Mouse (Mus musculus) WW6 (cell line): ENCODE data around the gene Tlr12.
"Not testable (repeated sequence)": the region's sequence is repeated elsewhere in the genome, so short reads cannot be mapped to it uniquely, and the experiment has no call there.

Experiments used
- DNase-seq: peaks from one replicate; pipeline ENCODE4 v3.0.0-alpha.2; 2013; ENCODE audit warnings: low read depth, low spot score

Tlr12 gene

DNA sequence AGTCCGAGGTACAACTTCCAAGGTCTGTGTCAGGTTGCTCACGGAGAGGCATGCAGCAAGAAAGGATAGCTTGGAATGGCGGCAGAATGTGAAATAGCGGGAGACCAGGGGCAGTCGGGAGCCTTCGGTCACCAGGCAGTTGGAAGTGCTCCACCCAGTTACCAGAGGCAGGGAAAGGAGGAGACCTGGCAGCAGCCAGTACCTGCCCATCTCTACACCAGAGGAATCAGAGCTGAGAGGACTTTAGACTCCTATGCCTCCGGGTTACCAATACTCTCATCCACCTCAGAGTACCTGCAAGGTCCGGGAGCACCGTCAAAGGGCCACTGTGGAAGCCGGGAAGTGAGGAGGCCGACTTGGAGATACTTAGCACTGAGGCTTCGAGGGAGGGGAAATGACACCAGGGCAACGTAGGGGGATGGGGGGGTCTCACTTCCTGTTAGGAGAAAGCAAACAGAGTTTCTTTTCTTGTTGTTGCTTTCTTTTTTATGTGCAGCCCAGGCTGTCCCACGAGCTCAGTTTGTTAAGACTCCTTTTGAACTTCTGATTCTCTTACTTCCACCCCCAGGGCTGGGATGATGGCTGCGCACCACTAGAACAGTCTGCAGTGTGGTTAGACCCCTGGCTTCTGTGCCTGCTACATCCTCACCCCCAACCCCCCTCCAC is at the start of gene Tlr12:
Gene Tlr12 (minus strand): TSS at position 374 of the 666 bp plus-strand sequence.
- no peak for DNase-seq

DNA sequence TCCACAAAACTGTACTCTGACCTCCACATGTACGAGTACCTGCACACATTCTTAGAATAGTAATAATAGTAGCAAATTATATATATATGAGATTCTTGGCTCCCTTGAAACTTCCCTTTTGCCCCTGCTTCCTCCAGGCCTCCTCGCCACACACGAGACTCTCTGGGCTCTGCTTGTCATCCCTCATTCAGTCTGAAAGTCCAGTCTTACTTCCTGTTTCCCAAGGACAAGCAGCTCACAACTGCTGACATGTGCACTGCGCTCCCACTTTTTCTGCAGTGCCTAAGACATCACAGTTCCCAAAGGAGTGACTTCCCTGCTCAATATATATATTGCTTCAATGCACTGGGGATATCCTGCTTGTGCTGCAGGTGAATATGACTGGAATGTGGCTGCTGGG is 48.8 kb upstream of the Tlr12 start:
- DNase-seq = not testable (repeated sequence)

DNA sequence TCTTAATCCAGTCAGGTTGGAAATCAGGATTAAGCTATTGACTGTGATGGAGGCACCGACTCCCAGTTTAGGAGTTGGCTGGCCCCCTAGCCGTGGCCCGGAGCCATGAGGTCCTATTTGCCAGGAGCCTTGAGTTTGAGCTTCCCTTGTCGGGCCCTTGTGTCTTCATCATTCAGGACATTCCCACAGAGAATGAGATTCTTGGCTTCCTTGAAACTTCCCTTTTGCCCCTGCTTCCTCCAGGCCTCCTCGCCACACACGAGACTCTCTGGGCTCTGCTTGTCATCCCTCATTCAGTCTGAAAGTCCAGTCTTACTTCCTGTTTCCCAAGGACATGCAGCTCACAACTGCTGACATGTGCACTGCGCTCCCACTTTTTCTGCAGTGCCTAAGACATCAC is 47.9 kb upstream of the Tlr12 start:
- not testable (repeated sequence) for DNase-seq

DNA sequence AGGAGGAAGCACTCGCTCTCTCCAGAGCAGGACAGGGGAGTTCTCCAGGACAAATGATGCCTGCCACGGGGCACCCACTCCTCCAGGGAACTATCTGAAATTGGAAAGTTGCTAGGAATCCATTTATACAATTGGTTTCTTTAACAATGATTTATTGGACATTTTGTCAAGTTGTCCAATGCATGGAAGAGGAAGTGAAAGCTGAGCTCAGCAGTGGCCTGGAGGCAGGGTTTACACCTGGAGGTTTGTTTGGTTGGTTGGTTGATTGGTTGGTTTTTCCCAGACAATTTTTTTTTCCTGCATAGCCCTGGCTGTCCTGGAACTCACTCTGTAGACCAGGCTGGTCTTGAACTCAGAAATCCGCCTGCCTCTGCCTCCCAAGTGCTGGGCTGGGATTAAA is 45.6 kb upstream of the Tlr12 start:
- no peak for DNase-seq

DNA sequence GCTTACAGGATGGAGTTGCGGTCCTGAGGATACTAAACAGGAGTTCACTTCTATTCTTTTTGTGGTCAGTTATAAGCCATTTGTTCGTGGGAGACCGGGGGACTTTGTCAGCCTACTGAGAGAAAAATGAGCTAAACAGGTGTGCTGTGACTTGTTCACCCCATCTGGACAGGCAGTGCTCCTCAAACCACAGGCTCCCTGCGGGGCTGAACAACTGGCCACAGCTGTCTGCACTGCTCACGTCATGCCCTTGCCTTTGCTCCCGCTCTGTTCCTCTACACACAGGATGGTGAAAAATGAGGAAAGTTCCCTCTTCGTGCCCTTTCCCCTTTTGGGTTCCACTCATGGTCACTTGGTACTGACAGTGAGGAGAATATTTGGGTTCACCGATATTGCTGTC is 42.6 kb upstream of the Tlr12 start:
- no peak for DNase-seq

DNA sequence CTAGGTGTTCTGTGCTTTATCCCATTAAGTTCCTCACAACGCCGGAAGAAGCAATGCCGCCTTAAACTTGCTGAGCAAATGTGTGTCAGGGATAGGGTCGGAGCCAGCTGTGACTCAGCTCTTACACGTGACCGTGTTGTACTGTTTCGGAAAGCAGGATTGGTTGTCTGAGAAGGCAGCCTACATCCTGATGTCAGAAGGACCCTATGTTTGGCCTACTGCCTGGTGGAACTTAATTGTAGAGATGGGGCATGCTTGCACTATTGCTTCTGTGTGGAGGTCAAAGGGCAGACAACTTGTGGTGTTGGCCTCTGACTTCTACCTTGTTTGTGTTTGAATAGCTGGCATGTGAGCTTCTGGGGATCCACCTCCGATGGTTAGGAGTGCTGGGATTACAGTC is 41.8 kb upstream of the Tlr12 start:
- DNase-seq = no peak

DNA sequence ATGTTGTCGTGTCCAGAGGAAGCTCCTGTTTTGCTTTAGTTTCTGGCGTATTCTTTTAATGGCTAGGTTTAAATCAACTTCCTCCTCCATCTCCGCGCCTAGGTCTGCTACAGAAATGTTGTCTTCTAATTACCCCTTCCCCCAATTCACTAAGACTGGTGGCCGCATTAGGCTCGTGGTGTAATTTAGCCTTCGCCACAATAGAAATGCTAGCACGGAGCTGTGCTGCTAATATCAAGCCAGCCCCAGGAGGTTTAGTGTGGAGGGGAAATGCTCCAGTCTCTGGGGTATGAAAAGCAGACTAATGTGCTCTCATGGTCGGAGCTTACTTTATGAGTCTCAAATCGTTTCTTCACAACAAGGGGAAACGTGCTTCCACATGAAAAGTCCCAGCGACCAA is 37.0 kb upstream of the Tlr12 start:
- DNase-seq = no peak

DNA sequence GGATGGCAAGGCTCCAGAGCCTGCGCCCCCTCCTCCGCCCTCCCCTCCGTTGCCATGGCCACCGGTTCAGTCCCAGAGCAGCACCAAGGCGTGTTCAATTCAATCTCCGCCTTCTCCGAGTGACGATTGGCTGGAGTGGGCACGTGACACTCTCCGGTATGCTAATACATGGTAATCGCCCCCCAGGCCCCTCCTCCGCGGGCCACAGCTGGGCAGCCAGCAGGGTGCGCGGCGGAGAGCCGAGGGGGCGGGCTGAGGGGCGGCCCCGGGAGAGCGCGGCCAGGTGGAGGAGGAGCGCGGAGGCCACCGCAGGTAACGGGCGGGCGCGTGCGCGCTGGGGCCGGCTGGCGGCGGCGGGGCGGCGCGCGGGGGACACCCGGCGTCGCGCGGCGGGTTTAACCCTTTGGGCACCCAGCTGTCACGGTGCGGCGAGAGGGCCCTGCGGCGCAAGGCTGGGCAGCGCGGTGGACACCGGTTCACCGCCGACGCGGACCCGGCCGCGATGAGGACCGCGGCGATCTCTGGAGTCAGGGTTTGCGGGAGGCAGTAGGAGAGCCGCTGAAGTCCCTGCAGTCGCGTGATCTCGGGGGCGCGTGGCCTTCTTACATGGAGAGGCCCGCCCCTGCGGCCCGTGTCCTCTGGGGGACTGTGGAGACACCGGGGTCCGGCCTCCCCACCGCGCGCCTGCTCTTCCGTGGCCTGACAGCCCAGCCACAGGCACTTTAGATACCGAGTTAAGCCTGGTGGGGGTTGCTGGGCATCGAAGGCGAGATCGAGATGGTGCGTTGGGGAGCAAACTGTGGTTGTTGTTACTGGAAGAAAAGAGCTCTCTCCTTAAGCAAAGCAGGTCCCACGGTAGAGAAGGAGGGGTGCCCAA is 36.3 kb upstream of the Tlr12 start, which contains the start of gene Phc2:
Gene Phc2 (plus strand): TSS at position 198 of the 877 bp plus-strand sequence.
- DNase-seq = peak; percentile 83

DNA sequence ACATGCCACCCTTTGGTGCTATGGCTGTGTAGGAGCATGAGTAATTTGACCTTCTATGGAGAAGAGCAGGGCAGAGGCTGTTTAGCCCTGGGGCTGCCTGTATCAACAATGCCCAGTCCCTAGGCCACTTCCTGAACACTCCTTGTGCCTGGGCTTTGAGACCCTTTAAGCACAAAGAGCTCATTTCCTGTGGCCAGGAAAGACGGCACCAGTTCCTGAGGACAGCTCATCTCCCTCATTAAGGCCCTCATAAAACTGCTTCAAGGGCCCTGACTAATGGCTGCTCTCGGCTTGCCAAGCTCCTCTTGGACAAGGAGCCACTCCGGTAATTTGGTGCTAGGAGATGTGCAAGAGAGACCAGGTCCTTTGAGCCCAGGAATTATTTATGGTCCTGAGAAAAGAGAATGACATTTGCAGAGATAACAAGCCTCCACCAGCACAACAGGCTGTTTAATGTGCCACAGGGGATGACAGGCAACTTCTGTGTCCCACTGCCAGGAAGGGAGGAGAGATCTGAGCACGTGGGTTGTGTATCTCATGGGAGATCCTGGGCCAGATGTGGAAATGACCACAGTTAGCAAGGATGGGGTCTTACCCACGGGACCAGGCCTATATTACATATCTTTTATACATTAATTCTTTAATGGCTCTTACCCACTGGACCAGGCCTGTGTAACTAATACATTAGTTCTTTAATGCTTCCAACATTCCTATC is 34.3 kb upstream of the Tlr12 start:
- DNase-seq = no peak

DNA sequence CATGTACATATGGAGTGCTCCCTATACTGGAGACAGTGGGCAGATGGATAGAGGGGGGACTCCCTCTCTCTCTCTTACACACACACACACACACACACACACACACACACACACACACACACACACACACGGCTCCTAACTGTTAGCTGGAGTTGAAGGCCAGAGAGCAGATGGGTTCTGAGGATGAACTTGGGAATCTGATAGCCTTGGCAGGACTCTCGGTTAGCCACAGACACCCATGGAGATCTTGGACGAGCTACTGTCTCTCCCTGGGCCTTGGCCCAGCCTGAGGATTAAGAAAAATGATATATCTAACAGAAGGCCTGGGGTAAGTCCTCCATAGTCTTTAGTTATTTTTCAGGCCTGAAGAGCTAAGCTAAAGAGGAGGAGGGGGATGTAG is 33.1 kb upstream of the Tlr12 start:
- no peak for DNase-seq

DNA sequence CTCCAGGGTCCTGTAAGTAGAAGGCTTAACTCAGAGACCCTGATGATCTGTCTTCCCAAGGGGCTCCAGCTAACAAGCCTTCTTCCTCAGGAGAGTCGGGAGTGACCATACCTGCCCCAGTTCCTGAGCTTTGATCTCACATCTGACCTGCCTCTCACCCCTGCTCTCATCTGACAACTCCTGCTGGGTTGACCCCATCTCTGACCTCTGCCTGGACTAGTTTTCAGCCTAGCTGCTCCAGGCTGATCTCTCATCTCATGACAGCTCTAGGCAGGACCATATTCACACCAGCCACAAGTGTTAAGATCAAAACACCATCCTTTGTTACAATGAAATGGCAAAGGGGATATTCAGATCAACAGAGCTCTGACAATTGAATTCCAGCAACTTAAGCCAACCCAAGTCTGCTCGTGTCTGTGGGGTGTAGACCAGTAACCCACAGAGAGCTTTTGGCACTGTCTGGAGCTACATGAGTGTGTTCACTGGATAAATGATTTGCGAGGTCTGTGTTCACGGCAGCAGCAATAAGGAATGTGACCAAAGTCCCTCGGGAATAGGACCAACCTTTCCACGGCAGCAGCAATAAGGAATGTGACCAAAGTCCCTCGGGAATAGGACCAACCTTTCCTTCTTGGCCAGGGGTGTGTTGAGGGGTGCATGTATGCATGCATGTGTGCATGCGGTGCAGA is 30.3 kb upstream of the Tlr12 start:
- DNase-seq = no peak

DNA sequence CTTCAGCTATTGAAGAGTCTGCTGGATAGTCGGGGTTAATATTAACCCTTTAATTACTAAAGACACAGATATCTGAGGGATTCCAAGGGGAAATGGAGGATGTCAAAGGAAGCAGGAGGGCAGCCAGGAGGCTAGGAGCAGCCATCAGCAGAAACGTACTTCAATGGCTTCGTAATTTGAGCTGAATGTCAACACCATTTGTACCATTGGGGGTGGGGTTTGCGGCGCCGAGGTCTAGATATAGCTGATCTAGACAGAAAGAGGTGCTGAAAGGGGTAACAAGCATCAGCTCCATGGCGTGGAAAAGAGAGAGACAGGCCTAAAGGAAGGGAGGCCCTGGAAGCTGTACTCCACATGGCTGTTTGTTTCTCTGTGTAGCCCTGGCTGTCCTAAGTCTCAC is 28.3 kb upstream of the Tlr12 start:
- no peak for DNase-seq

DNA sequence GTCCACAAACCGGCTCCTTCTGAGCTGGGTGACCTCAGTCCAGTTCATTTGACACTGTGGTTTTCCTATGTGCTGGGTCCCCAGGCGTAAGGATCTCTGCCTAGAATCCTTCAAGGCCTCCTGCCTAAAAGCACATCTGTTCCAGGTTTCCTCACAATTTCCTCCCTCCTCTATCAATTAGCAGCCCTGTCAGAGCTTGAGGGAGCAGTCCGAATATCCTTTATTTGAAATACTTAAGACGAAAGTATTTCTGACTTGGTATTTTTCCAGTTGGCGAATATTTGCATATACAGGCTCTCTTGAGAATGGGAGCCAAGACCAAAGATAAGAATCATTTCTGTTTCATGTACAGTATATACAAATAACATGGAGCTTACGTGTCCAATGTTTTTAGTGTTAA is 27.5 kb upstream of the Tlr12 start:
- no peak for DNase-seq

DNA sequence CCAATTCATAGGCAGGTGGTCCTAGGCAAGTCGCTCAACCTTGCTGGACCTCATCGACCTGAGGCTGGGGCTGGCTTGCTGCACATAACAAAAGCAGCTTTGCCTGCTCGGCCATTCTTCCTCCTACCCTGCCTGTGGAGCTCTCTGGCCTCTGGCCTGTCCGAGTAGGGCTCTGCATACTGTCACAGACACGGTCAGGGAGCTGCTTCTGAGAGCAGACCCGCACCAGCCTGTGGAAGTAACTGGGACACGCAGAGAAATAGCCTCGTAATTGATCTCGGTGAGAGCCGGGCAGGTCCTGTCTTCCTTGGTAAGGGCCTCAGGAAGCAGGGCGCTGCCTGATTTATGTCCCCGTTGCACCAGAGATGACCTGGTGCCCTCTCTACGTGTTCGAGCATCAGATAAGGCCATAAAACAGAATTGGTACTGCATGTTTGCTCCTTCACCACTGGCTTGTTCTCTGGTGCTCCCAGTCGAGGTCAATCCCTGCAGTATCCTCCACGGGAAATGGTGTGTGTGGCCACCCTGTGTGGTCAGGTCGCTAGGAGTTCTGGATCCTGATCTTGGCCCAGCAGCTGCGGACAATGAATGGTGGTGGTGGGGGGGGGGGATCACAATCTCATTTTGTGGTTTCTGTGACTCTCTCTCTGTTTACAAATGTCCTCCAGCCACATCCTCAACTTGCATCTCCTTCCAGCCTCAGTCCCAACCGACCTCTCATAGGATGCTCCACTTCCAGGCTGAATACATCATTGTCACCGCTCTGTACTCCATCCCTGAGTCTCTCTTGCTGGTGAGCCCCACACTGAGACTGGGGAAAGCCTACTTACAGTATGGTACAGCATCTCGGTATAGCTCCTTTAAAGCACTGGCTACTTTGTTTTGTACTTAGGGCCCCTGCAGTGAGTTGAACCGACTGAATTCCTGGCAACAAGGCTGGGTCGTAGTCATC is 23.6 kb upstream of the Tlr12 start:
- no peak for DNase-seq

DNA sequence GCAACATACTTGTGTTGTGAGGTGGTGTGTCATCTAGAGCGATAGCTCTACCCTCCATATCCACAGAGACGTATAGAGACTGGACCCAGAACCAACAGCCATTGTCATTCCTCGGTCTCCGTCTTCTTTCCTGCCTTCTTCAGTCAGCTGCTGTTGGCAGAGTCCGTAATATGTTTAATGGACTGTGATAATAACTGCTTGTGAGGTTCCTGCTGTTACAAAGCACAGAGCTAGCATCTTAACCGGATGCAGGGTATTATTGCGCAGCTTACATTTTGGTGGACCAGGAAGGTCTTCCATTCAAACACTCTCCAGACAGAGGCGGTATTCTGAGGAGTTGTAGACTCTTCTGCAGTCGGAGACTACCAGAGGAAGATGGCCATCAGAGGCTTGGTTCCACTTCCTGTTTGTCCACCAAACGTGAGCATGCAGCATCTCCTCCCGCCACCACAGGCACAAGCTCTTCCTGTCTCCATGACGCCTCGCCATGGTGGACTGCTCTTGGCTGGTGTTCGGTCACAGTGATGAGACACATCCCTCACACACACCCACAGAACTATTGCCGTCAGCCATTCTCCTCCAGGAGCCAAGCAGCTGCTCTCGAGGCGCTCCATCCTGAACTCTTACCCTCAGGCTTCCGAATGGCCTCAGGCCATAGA is 20.0 kb upstream of the Tlr12 start:
- DNase-seq = no peak

DNA sequence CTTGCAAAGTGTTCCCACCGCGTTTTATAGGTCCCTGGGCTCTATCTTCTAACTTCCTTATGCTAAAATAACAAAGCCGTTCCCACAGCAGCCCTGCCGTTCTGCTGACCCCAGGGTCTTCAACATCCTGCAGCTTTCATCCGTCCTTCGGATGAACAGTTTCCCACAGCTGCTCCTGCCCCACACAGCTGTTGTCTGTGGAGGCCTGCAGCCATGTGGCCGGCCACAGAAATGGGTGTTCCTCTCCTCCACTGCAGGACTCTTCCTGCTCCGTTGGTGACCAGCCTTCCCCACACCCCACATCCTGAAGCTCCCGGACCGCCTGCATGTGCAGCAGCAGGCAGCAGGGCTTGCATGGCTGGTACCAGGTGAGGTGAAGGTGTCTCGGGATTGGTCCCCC is 18.8 kb upstream of the Tlr12 start:
- DNase-seq = no peak

DNA sequence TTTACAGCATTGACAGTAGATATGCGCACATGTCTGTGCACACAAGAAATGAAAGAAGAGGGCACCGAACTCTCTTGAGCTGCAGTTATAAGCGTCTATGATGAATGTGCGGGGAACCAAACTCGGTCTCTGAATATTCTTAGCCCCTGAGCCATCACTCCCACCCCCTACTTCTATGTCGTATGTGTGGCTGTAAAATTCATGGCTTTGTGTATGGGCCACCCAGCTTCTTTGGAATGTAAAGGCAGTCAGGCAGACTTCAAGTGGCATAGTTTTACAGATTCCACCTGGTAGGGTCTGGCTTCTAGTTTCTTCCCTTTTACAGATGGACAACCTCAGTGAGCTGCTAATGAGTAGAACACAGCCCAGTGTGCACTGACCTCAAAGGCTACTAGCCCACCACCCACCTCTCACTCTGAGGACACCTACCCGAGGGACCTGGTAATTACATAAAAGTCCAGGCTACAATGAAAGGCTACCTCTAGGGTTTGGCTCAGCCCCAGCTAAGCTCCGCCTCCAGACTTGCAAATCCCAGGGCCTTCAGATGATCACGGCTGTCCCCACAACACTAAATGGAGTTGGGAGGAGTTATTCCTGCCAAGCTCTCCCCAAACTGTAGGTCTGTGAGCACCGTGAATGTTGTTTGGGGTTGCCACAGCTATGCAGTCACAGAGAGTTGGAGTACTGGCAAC is 17.6 kb upstream of the Tlr12 start:
- no peak for DNase-seq

DNA sequence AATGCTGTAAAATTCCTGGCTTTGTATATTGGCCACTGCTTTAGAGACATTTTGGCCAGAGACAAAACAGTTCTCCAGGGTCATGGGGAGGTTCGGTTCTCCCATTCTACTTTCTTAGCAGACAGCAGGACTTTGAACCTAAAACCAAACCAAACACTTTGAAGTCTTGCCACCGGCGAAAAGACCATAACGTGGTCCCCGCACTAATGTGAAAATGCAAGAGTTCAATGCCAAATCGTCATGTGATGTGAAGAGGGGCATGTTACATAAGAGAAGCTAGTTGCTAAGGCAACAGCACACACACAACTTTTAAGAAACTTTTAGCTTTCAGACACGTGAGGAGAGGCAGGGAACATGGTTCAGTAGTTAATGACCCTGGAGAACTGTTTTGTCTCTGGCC is 17.0 kb upstream of the Tlr12 start:
- no peak for DNase-seq

DNA sequence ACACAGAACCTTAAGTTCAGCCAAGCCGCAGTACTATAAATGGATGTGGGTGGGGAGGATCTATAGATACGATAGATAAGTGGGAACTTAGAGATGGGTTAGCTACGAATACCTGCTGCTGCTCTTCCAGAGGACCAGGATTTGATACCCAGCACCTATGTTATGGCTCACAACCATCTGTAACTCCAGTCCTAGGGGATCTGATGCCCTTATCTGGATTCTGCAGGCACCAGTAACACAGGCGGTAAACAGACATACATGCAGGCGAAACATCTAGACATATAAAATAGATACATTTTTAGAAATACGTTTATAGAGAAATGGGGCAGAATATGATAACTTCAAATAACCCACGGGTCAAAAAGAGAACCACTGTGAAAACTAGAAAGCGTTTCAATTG is 2.7 kb upstream of the Tlr12 start:
- no peak for DNase-seq

DNA sequence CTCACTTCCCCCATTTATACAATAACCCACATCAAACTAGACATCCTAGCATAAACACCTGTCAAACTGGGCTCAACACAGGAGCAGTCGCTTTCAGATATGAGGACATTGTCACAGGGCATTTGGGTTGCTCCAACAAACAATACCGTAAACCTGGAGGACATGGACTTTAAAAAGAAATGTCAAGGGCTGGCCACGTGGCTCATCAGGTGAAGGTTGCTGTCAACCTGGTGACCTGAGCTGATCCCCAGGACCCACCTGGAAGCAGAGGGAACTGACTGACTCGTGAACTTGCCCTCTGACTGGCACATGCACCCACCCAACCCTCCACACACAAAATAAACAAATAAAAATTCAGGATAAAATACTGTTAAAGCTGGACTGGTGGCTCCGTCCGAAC is 2.2 kb upstream of the Tlr12 start:
- no peak for DNase-seq
